Mouse (Mus musculus) midbrain, embryonic 14.5 days (tissue): Measurements from ENCODE around the gene Isy1. TPM values are rescaled to one million over a fixed set of nuclear protein-coding genes. Genes with fewer than 3 reads are reported as not detected.

Experiments used
- ATAC-seq: fragments of 200-750 bp; cut with Nextera tagmentation; 2 replicates; pipeline ENCODE4 v1.8.0; 2017; ENCODE audit warnings: moderate number of reproducible peaks, moderate library complexity; ENCODE audit not compliant: low FRiP score, low TSS enrichment
- DNase-seq: peaks from one replicate; pipeline ENCODE4 v3.0.0-alpha.2; 2015
- H3K27ac ChIP-seq: fragments of 300-500 bp; sonication (generic); replicated peaks from 2 replicates; pipeline ENCODE4 v1.5.1; 2014; ENCODE audit warnings: mild to moderate bottlenecking, low read depth, low read length, moderate library complexity
- H3K27me3 ChIP-seq: fragments of 300-500 bp; sonication (generic); 2 replicates; pipeline ENCODE4 v1.6.1; 2014; ENCODE audit warnings: low read length, control low read depth, mixed read lengths; ENCODE audit not compliant: control insufficient read depth, insufficient read depth
- H3K36me3 ChIP-seq: fragments of 300-500 bp; sonication (generic); 2 replicates; pipeline ENCODE4 v1.6.1; 2014; ENCODE audit warnings: low read length, control low read depth; ENCODE audit not compliant: control insufficient read depth, insufficient read depth
- H3K4me1 ChIP-seq: fragments of 300-500 bp; sonication (generic); 2 replicates; pipeline ENCODE4 v1.6.1; 2014; ENCODE audit warnings: mild to moderate bottlenecking, antibody characterized with exemption, low read length, control low read depth; ENCODE audit not compliant: control insufficient read depth, insufficient read depth
- H3K4me2 ChIP-seq: fragments of 300-500 bp; sonication (generic); 2 replicates; pipeline ENCODE4 v1.6.1; 2014; ENCODE audit warnings: mild to moderate bottlenecking, low read length, moderate library complexity
- H3K4me3 ChIP-seq: fragments of 300-500 bp; sonication (generic); replicated peaks from 2 replicates; pipeline ENCODE4 v1.5.1; 2014; ENCODE audit warnings: low read depth, low read length
- H3K9ac ChIP-seq: fragments of 300-500 bp; sonication (generic); replicated peaks from 2 replicates; pipeline ENCODE4 v1.6.1; 2014; ENCODE audit warnings: mild to moderate bottlenecking, low read length, moderate library complexity
- H3K9me3 ChIP-seq: fragments of 300-500 bp; sonication (generic); 2 replicates; pipeline ENCODE4 v1.6.1; 2016; ENCODE audit warnings: low read length, control low read depth, mixed read lengths; ENCODE audit not compliant: control insufficient read depth
- WGBS: fragments of 180-500 bp; shearing (Covaris S2); extraction: QIAGEN DNeasy Blood & Tissue Kit; methylation state at CpG from one replicate; pipeline ENCODE4 v1.1.7; 2014; 5-methylcytosine and 5-hydroxymethylcytosine counted together
- polyA plus RNA-seq: library from polyadenylated mRNA; unstranded; fragments of >200 nt; fragmentation: Nextera tagmentation; extraction: Ambion mirVana; gene quantifications from 2 replicates; pipeline ENCODE4 v1.2.1, GENCODE M21; 2014

Isy1 gene
- polyA plus RNA-seq, 1 experiment from 2014 or later, result 23.9 TPM

GRCm38 (mm10) chr6:87784033-87784432, 54.6 kb downstream of the Isy1 start:
- ATAC-seq (no peak), DNase-seq (no peak)
- H3K4me2 ChIP-seq, result no peak overlapping the region
- H3K27ac ChIP-seq, result no peak overlapping the region
- no peaks in the 10 kb centered on the region for H3K27me3 ChIP-seq
- H3K9ac ChIP-seq, result no peak overlapping the region
- WGBS, result 86% methylated on average over 8 of the region's 8 CpGs
- H3K36me3 ChIP-seq, result no peaks in the 10 kb centered on the region
- H3K4me1 ChIP-seq, result peaks cover 3% of the 10 kb centered on the region; the same call in 1 of the 2 replicates
- H3K9me3 ChIP-seq, result no peaks in the 10 kb centered on the region
- H3K4me3 ChIP-seq, result no peak overlapping the region

DNA sequence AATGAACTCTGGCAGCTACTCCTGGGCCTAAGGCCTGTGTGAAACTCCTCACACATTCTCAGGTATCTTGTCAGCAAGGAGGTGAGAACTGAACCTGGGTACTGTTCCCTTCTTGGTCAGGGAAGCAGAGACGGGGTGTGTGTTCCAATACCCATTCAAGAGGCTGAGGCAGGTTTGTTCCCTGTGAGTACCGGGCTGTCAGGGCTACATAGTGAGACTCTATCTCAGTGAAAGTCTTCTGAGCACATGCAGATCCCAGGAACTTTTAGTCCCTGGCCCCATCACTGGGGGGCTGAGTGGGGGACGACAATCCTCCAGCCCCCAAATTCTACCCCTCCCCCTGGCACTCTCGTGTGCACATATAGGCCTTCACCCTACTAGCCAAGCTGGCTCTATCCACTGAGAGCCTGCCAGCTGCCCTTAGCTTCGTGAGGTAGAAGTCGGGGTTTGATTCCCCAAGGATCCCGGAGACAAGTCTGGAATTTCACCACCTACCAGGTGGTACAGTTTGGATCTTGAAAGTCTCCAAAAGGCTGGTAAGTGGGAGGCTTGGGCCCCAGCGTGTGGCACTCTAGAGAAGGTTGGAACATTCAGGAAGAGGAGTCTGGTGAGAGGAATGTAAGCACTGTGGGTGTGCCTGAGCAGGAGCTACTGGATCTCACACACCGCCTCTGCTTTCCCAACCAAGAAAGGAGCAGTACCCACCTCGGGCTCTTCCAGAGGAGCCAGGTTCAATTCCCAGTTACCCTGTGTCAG, 57.9 kb downstream of the Isy1 start:
- ATAC-seq, result no peak
- no peak overlapping the region for H3K9ac ChIP-seq
- no peak overlapping the region for H3K27ac ChIP-seq
- no peaks in the 10 kb centered on the region for H3K4me1 ChIP-seq
- no peak for DNase-seq
- H3K9me3 ChIP-seq, result no peaks in the 10 kb centered on the region
- WGBS, result 83% methylated on average over 10 of the region's 10 CpGs
- no peak overlapping the region for H3K4me3 ChIP-seq
- H3K36me3 ChIP-seq, result no peaks in the 10 kb centered on the region
- H3K27me3 ChIP-seq, result no peaks in the 10 kb centered on the region
- no peak overlapping the region for H3K4me2 ChIP-seq

DNA sequence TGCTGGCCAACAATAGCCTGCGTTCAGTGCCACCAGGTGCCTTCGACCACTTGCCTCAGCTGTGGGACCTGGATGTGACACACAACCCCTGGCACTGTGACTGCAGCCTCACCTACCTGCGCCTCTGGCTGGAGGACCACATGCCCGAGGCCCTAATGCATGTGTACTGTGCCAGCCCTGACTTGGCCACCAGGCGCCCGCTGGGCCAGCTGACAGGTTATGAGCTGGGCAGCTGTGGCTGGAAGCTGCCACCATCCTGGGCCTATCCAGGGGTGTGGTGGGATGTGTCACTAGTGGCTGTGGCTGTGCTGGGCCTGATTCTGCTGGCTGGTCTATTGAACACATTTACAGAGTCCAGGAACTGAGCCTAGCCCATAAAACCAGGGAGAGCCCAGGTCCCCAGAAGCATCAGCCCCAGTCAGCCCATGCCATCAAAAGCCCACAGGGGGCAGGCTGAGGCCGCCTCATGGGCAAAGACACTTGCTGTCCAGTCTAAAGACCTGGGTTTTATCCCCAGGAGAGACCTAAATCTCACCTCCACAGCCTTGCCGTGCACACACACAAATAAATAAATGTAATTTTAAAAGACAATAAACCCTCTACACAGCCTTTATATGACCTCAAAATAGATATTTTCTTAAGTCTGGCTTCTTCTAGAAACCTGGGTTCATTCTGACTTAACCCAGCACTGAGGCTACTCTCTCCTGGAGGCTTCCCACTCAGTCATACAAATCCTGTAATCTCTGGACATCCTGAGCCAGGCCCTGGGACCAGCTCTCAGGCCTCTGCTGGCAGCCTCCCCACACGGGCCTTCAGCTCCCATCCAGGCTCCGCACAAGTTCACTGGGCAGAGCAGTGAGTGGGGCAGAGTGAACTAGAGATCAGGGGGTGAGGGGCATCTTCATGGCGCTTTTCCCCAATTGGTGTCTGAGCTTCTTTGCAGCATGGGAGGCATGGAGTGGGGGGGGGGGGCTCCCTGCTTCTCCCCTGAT, 59.1 kb downstream of the Isy1 start:
- no peak overlapping the region for H3K4me2 ChIP-seq
- 86% methylated on average over 11 of the region's 11 CpGs for WGBS
- H3K36me3 ChIP-seq, result no peaks in the 10 kb centered on the region
- no peak overlapping the region for H3K9ac ChIP-seq
- no peaks in the 10 kb centered on the region for H3K27me3 ChIP-seq
- H3K4me3 ChIP-seq, result no peak overlapping the region
- ATAC-seq (no peak), DNase-seq (no peak)
- H3K4me1 ChIP-seq, result no peaks in the 10 kb centered on the region
- H3K9me3 ChIP-seq, result no peaks in the 10 kb centered on the region
- no peak overlapping the region for H3K27ac ChIP-seq

- H3K27me3 ChIP-seq, result no peaks in the 10 kb centered on the region
- H3K9ac ChIP-seq, result no peak overlapping the region
- DNase-seq (no peak), ATAC-seq (no peak)
- H3K4me1 ChIP-seq, result no peaks in the 10 kb centered on the region
- H3K27ac ChIP-seq, result no peak overlapping the region
- no peak overlapping the region for H3K4me2 ChIP-seq
- 83% methylated on average over 11 of the region's 11 CpGs for WGBS
- H3K4me3 ChIP-seq, result no peak overlapping the region
- H3K36me3 ChIP-seq, result no peaks in the 10 kb centered on the region
- H3K9me3 ChIP-seq, result no peaks in the 10 kb centered on the region
These were observed 60.1 kb downstream of the Isy1 start for GRCm38 (mm10) chr6:87778294-87779173.

- Histone ChIP-seq H3K27ac (no peak within 1 kb of the TSS), H3K9me3 (no peaks in the 10 kb centered on the region), H3K4me2 (no peak within 1 kb of the TSS), H3K4me3 (no peak within 1 kb of the TSS), H3K9ac (no peak within 1 kb of the TSS), H3K36me3 (no peaks in the 10 kb centered on the region), H3K27me3 (no peaks in the 10 kb centered on the region), H3K4me1 (no peaks in the 10 kb centered on the region)
- DNase-seq, result no peak
- WGBS, result 71% methylated on average over 2 of the region's 2 CpGs
- ATAC-seq, result no peak
These were observed 60.8 kb downstream of the Isy1 start, which contains the start of gene Gp9 for GRCm38 (mm10) chr6:87777842-87778241. Gene Gp9, plus strand, starts transcription at chr6:87778072.

DNA sequence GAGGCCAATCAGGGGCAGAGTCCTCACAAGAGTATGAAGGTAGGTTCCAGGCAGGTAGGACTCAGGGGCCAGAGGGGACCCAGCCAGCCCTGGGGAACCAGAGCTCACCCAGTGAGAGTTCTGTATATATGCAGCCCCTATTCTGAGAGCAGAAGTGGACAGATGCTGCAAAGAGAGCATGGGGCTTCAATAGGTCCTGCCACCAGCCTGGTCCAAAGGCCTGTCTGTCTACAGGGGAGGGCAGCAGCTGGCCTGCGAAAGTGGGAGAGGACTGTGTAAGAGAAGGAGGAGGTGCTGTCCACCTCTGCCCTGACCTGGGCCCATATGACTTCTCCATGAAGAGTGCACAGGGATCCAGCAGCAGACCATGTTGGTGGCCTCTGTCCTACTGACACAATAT, 61.9 kb downstream of the Isy1 start:
- H3K9ac ChIP-seq, result no peak overlapping the region
- H3K27me3 ChIP-seq, result no peaks in the 10 kb centered on the region
- H3K36me3 ChIP-seq, result no peaks in the 10 kb centered on the region
- ATAC-seq (no peak), DNase-seq (no peak)
- H3K4me2 ChIP-seq, result no peak overlapping the region
- 92% methylated on average over 1 of the region's 1 CpGs for WGBS
- no peak overlapping the region for H3K4me3 ChIP-seq
- H3K27ac ChIP-seq, result no peak overlapping the region
- no peaks in the 10 kb centered on the region for H3K4me1 ChIP-seq
- no peaks in the 10 kb centered on the region for H3K9me3 ChIP-seq

- H3K4me2 ChIP-seq, result no peak overlapping the region
- H3K9ac ChIP-seq, result no peak overlapping the region
- no peaks in the 10 kb centered on the region for H3K36me3 ChIP-seq
- no peak for DNase-seq
- WGBS, result 77% methylated on average over 3 of the region's 3 CpGs
- no peak overlapping the region for H3K4me3 ChIP-seq
- no peak for ATAC-seq
- H3K9me3 ChIP-seq, result no peaks in the 10 kb centered on the region
- H3K27me3 ChIP-seq, result no peaks in the 10 kb centered on the region
- H3K27ac ChIP-seq, result no peak overlapping the region
- H3K4me1 ChIP-seq, result no peaks in the 10 kb centered on the region
These were observed 62.9 kb downstream of the Isy1 start for GRCm38 (mm10) chr6:87775588-87776245.

- Histone ChIP-seq H3K4me2 (no peak overlapping the region), H3K4me1 (no peaks in the 10 kb centered on the region), H3K36me3 (no peaks in the 10 kb centered on the region), H3K27me3 (no peaks in the 10 kb centered on the region), H3K9me3 (no peaks in the 10 kb centered on the region), H3K9ac (no peak overlapping the region), H3K4me3 (no peak overlapping the region), H3K27ac (no peak overlapping the region)
- ATAC-seq (no peak), DNase-seq (no peak)
- 89% methylated on average over 9 of the region's 9 CpGs for WGBS
These were observed 63.7 kb downstream of the Isy1 start for GRCm38 (mm10) chr6:87774909-87775308.
